Mouse (Mus musculus) CH12.LX (cell line): ENCODE data around the gene Aco2.

Experiments used
- CTCF ChIP-seq, 2 experiments: IDR thresholded peaks in 1 of 2; conservative IDR thresholded peaks in 1 of 2; 2 replicates each; pipeline ENCODE4 v1.5.1; 2011 to 2012; ENCODE audit warnings: low read depth in 2 of 2, low read length in 2 of 2, improper control_type of control experiment in 1 of 2, inconsistent platforms in 1 of 2, mild to moderate bottlenecking in 1 of 2, moderate library complexity in 1 of 2
- GABPA ChIP-seq: IDR thresholded peaks from 2 replicates; pipeline ENCODE4 v1.6.1; 2012; ENCODE audit warnings: low read depth, low read length, improper control_type of control experiment, inconsistent platforms; ENCODE audit not compliant: insufficient replicate concordance
- KAT2A ChIP-seq: IDR thresholded peaks from 2 replicates; pipeline ENCODE4 v1.6.1; 2012; ENCODE audit warnings: low read length, improper control_type of control experiment, inconsistent platforms; ENCODE audit not compliant: insufficient replicate concordance
- MAX ChIP-seq: IDR thresholded peaks from 2 replicates; pipeline ENCODE4 v1.6.1; 2011; ENCODE audit warnings: low read length, improper control_type of control experiment
- MEF2A ChIP-seq: IDR thresholded peaks from 2 replicates; pipeline ENCODE4 v1.6.1; 2014; ENCODE audit warnings: low read depth, mild to moderate bottlenecking, inconsistent platforms, low read length, improper control_type of control experiment, borderline replicate concordance
- MXI1 ChIP-seq: IDR thresholded peaks from 2 replicates; pipeline ENCODE4 v1.6.1; 2011; ENCODE audit warnings: mild to moderate bottlenecking, low read depth, low read length, improper control_type of control experiment
- MYC ChIP-seq: IDR thresholded peaks from 2 replicates; pipeline ENCODE4 v1.6.1; 2011; ENCODE audit warnings: low read depth, mild to moderate bottlenecking, improper control_type of control experiment, low read length
- NRF1 ChIP-seq: IDR thresholded peaks from 2 replicates; pipeline ENCODE4 v1.6.1; 2014; ENCODE audit warnings: low read depth, mild to moderate bottlenecking, inconsistent platforms, low read length, improper control_type of control experiment, moderate library complexity

DNA sequence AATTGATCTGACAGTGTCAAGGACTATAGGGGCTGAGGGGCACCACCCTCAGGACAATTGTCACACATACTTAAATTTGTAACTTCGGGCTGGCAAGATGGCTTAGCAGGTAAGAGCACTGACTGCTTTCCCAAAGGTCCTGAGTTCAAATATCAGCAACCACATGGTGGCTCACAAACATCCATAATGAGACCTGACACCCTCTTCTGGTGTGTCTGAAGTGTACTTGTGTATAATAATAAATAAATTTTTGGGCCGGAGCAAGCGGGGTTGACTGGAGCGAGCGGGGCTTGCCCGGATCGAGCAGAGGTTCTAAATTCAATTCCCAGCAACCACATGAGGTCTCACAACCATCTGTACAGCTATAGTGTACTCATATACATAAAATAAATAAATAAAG lies 31.8 kb upstream of the Aco2 start:
- no peak for TF ChIP-seq MEF2A
- no peak for TF ChIP-seq NRF1
- TF ChIP-seq MAX, result no peak
- no peak for TF ChIP-seq MXI1
- TF ChIP-seq CTCF (conservative IDR thresholded peaks at IDR 0.05 in 1 of 2, IDR thresholded peaks at IDR 0.05 in 1 of 2; ENCODE audit: low read depth in 2 of 2, low read length in 2 of 2), result no peak
- no peak for TF ChIP-seq KAT2A
- no peak for TF ChIP-seq GABPA
- TF ChIP-seq MYC, result no peak
